Mouse (Mus musculus) MEL (cell line): ENCODE measurements around the gene Nek10. TPM values are rescaled to one million over a fixed set of nuclear protein-coding genes. Genes with fewer than 3 reads are reported as not detected.

ENCODE experiments used
- DNase-seq: peaks from one replicate; pipeline ENCODE4 v3.0.0; 2011; ENCODE audit warnings: low read depth, low spot score
- H3K27ac ChIP-seq: 2 replicates; pipeline ENCODE4 v1.5.1; 2012; ENCODE audit warnings: low read depth, mild to moderate bottlenecking, control low read depth, low read length, moderate library complexity; ENCODE audit not compliant: control insufficient read depth
- H3K27me3 ChIP-seq, 2 experiments: fragments of 150-350 bp in 1 of 2; sonication (generic) in 1 of 2; 2 replicates each; pipeline ENCODE4 v1.6.1; 2012; ENCODE audit warnings: low read length in 2 of 2, mild to moderate bottlenecking in 2 of 2, improper control_type of control experiment in 1 of 2, moderate library complexity in 1 of 2; ENCODE audit not compliant: insufficient read depth in 2 of 2, control insufficient read depth in 1 of 2
- H3K36me3 ChIP-seq, 2 experiments: 2 replicates each; pipeline ENCODE4 v1.6.1; 2012 to 2014; ENCODE audit warnings: low read length in 2 of 2, improper control_type of control experiment in 1 of 2, inconsistent platforms in 1 of 2, mild to moderate bottlenecking in 1 of 2; ENCODE audit not compliant: insufficient read depth in 2 of 2, control insufficient read depth in 1 of 2
- H3K4me1 ChIP-seq, 2 experiments: fragments of 150-350 bp in 1 of 2; sonication (generic) in 1 of 2; 2 replicates each; pipeline ENCODE4 v1.6.1; 2012; ENCODE audit warnings: low read length in 2 of 2, improper control_type of control experiment in 1 of 2, mild to moderate bottlenecking in 1 of 2; ENCODE audit not compliant: insufficient read depth in 2 of 2, control insufficient read depth in 1 of 2
- H3K4me3 ChIP-seq, 2 experiments: fragments of 150-350 bp in 1 of 2; sonication (generic) in 1 of 2; 2 replicates each; pipeline ENCODE4 v1.5.1; 2012; ENCODE audit warnings: low read depth in 2 of 2, low read length in 2 of 2, mild to moderate bottlenecking in 2 of 2, moderate library complexity in 2 of 2, control low read depth in 1 of 2, improper control_type of control experiment in 1 of 2; ENCODE audit not compliant: control insufficient read depth in 1 of 2, insufficient read depth in 1 of 2
- H3K79me2 ChIP-seq: 2 replicates; pipeline ENCODE4 v1.6.1; 2012; ENCODE audit warnings: mild to moderate bottlenecking, low read length, moderate library complexity; ENCODE audit not compliant: control insufficient read depth, poor library complexity, insufficient read depth
- H3K9ac ChIP-seq: 2 replicates; pipeline ENCODE4 v1.6.1; 2012; ENCODE audit warnings: low read depth, mild to moderate bottlenecking, control low read depth, low read length, moderate library complexity; ENCODE audit not compliant: control insufficient read depth, poor library complexity, severe bottlenecking
- H3K9me3 ChIP-seq: fragments of 150-350 bp; sonication (generic); replicated peaks from 2 replicates; pipeline ENCODE4 v1.6.1; 2012; ENCODE audit warnings: mild to moderate bottlenecking, low read length, improper control_type of control experiment, moderate library complexity; ENCODE audit not compliant: insufficient read depth
- BHLHE40 ChIP-seq: IDR thresholded peaks from 2 replicates; pipeline ENCODE4 v1.6.1; 2012; ENCODE audit warnings: low read depth, mild to moderate bottlenecking, inconsistent platforms, low read length, improper control_type of control experiment, borderline replicate concordance
- CHD1 ChIP-seq: IDR thresholded peaks from 2 replicates; pipeline ENCODE4 v1.6.1; 2012; ENCODE audit warnings: low read depth, mild to moderate bottlenecking, inconsistent platforms, low read length, improper control_type of control experiment
- CHD2 ChIP-seq: IDR thresholded peaks from 2 replicates; pipeline ENCODE4 v1.6.1; 2011; ENCODE audit warnings: low read length, improper control_type of control experiment
- E2F4 ChIP-seq: IDR thresholded peaks from 2 replicates; pipeline ENCODE4 v1.6.1; 2011; ENCODE audit warnings: low read depth, low read length, improper control_type of control experiment, borderline replicate concordance
- EP300 ChIP-seq, 2 experiments: IDR thresholded peaks; 2 replicates each; pipeline ENCODE4 v1.6.1; 2011; ENCODE audit warnings: improper control_type of control experiment in 2 of 2, low read length in 2 of 2, low read depth in 1 of 2, mild to moderate bottlenecking in 1 of 2
- ETS1 ChIP-seq: IDR thresholded peaks from 2 replicates; pipeline ENCODE4 v1.6.1; 2012; ENCODE audit warnings: low read depth, mild to moderate bottlenecking, inconsistent platforms, low read length, improper control_type of control experiment, moderate library complexity
- GABPA ChIP-seq: IDR thresholded peaks from 2 replicates; pipeline ENCODE4 v1.6.1; 2012; ENCODE audit warnings: low read depth, mild to moderate bottlenecking, inconsistent platforms, low read length, improper control_type of control experiment, moderate library complexity
- GATA1 ChIP-seq: IDR thresholded peaks from 2 replicates; pipeline ENCODE4 v1.6.1; 2011; ENCODE audit warnings: low read depth, low read length, improper control_type of control experiment
- HCFC1 ChIP-seq: IDR thresholded peaks from 2 replicates; pipeline ENCODE4 v1.6.1; 2012; ENCODE audit warnings: low read depth, mild to moderate bottlenecking, inconsistent platforms, low read length, improper control_type of control experiment, moderate library complexity
- MAFK ChIP-seq: IDR thresholded peaks from 2 replicates; pipeline ENCODE4 v1.6.1; 2011; ENCODE audit warnings: low read depth, mild to moderate bottlenecking, low read length, improper control_type of control experiment, borderline replicate concordance
- MAX ChIP-seq: IDR thresholded peaks from 2 replicates; pipeline ENCODE4 v1.6.1; 2011; ENCODE audit warnings: low read length, improper control_type of control experiment
- MAZ ChIP-seq: IDR thresholded peaks from 2 replicates; pipeline ENCODE4 v1.6.1; 2012; ENCODE audit warnings: low read depth, mild to moderate bottlenecking, inconsistent platforms, low read length, improper control_type of control experiment
- MEF2A ChIP-seq: IDR thresholded peaks from 2 replicates; pipeline ENCODE4 v1.6.1; 2014; ENCODE audit warnings: low read depth, mild to moderate bottlenecking, inconsistent platforms, low read length, improper control_type of control experiment; ENCODE audit not compliant: poor library complexity, insufficient replicate concordance, severe bottlenecking; ENCODE audit errors: extremely low read depth
- MXI1 ChIP-seq: IDR thresholded peaks from 2 replicates; pipeline ENCODE4 v1.6.1; 2011; ENCODE audit warnings: mild to moderate bottlenecking, low read depth, low read length, improper control_type of control experiment
- MYB ChIP-seq: IDR thresholded peaks from 2 replicates; pipeline ENCODE4 v1.6.1; 2011; ENCODE audit warnings: mild to moderate bottlenecking, low read depth, low read length, improper control_type of control experiment
- MYC ChIP-seq: IDR thresholded peaks from 2 replicates; pipeline ENCODE4 v1.6.1; 2011; ENCODE audit warnings: low read depth, mild to moderate bottlenecking, low read length, improper control_type of control experiment, moderate library complexity
- POLR2AphosphoS2 ChIP-seq: IDR thresholded peaks from 2 replicates; pipeline ENCODE4 v1.6.1; 2011; ENCODE audit warnings: low read length, improper control_type of control experiment
- RCOR1 ChIP-seq: IDR thresholded peaks from 2 replicates; pipeline ENCODE4 v1.6.1; 2012; ENCODE audit warnings: low read depth, mild to moderate bottlenecking, inconsistent platforms, low read length, improper control_type of control experiment
- SMC3 ChIP-seq: IDR thresholded peaks from 2 replicates; pipeline ENCODE4 v1.6.1; 2011; ENCODE audit warnings: low read depth, low read length, improper control_type of control experiment
- TAL1 ChIP-seq: IDR thresholded peaks from 2 replicates; pipeline ENCODE4 v1.6.1; 2012; ENCODE audit warnings: mild to moderate bottlenecking, inconsistent platforms, low read length, moderate library complexity, mixed read lengths
- TBP ChIP-seq: IDR thresholded peaks from 2 replicates; pipeline ENCODE4 v1.8.0; 2011; ENCODE audit warnings: low read depth, low read length, improper control_type of control experiment
- TCF12 ChIP-seq: IDR thresholded peaks from 2 replicates; pipeline ENCODE4 v1.6.1; 2014; ENCODE audit warnings: low read depth, mild to moderate bottlenecking, inconsistent platforms, low read length, improper control_type of control experiment, moderate library complexity
- USF1 ChIP-seq: IDR thresholded peaks from 2 replicates; pipeline ENCODE4 v1.6.1; 2014; ENCODE audit warnings: low read depth, mild to moderate bottlenecking, inconsistent platforms, low read length, improper control_type of control experiment, moderate library complexity
- USF2 ChIP-seq, 2 experiments: IDR thresholded peaks; 2 replicates each; pipeline ENCODE4 v1.6.1; 2011 to 2012; ENCODE audit warnings: improper control_type of control experiment in 2 of 2, low read length in 2 of 2, borderline replicate concordance in 1 of 2, inconsistent platforms in 1 of 2, low read depth in 1 of 2, mild to moderate bottlenecking in 1 of 2; ENCODE audit not compliant: insufficient read depth in 1 of 2
- ZC3H11A ChIP-seq: IDR thresholded peaks from 2 replicates; pipeline ENCODE4 v1.6.1; 2012; ENCODE audit warnings: low read depth, mild to moderate bottlenecking, inconsistent platforms, low read length, improper control_type of control experiment
- ZNF384 ChIP-seq: IDR thresholded peaks from 2 replicates; pipeline ENCODE4 v1.6.1; 2012; ENCODE audit warnings: low read depth, mild to moderate bottlenecking, inconsistent platforms, low read length, improper control_type of control experiment
- polyA plus RNA-seq, 2 experiments: library from polyadenylated mRNA; stranded (reverse) in 1 of 2; unstranded in 1 of 2; fragments of >175 nt in 1 of 2; fragments of >200 nt in 1 of 2; gene quantifications; 2 replicates each; pipeline versions ENCODE4 v1.2.1 to v1.2.4; 2012; ENCODE audit warnings: low replicate concordance in 2 of 2, low read depth in 1 of 2; ENCODE audit not compliant: insufficient read length in 2 of 2, insufficient read depth in 1 of 2, missing spikeins in 1 of 2
- total RNA-seq: library from RNA; depleted of rRNA; stranded (reverse); fragments of 300-350 nt; gene quantifications from 2 replicates; pipeline ENCODE4 v1.2.3, GENCODE M21; 2012

Gene Nek10
- total and polyA plus RNA-seq, 3 experiments: not detected

- no peak for DNase-seq
- Histone ChIP-seq H3K27me3 (no peaks in the 10 kb centered on the region), H3K4me3 (no peak overlapping the region), H3K4me1 (no peaks in the 10 kb centered on the region; a peak in 1 of 4 replicates)
- TF ChIP-seq EP300 (IDR thresholded peaks at IDR 0.05; ENCODE audit: low read depth in 1 of 2, low read length in 2 of 2): no peak
- no peak for TF ChIP-seq SMC3
- TF ChIP-seq MYC: no peak
- no peak for TF ChIP-seq MXI1
- TF ChIP-seq MAZ: no peak
- TF ChIP-seq MAFK: no peak
- no peak for TF ChIP-seq MAX
- TF ChIP-seq CHD1: no peak
- TF ChIP-seq POLR2AphosphoS2: no peak
- TF ChIP-seq USF2 (IDR thresholded peaks at IDR 0.05; ENCODE audit: borderline replicate concordance in 1 of 2, insufficient read depth in 1 of 2, low read depth in 1 of 2, low read length in 2 of 2): no peak
- no peak for TF ChIP-seq TCF12
- no peak for TF ChIP-seq MYB
- TF ChIP-seq, all 39 proteins: peak for 0
- H3K9ac ChIP-seq: no peak overlapping the region
- no peaks in the 10 kb centered on the region for H3K9me3 ChIP-seq
- H3K79me2 ChIP-seq: no peaks in the 10 kb centered on the region
- no peak overlapping the region for H3K27ac ChIP-seq
- H3K36me3 ChIP-seq: peaks cover 3 to 5% of the 10 kb centered on the region in 2 experiments; a peak in 3 of 4 replicates
These were observed 19.0 kb upstream of the Nek10 start for GRCm38 (mm10) chr14:14784223-14784622.

GRCm38 (mm10) chr14:14786979-14787378, 16.2 kb upstream of the Nek10 start:
- Histone ChIP-seq H3K9me3 (no peaks in the 10 kb centered on the region), H3K9ac (no peak overlapping the region), H3K27me3 (no peaks in the 10 kb centered on the region), H3K4me1 (no peaks in the 10 kb centered on the region; a peak in 1 of 4 replicates), H3K36me3 (peaks cover 6 to 7% of the 10 kb centered on the region in 2 experiments), H3K27ac (no peak overlapping the region), H3K79me2 (no peaks in the 10 kb centered on the region), H3K4me3 (no peak overlapping the region)
- no peak for DNase-seq
- TF ChIP-seq BHLHE40: no peak
- no peak for TF ChIP-seq RCOR1
- TF ChIP-seq ZNF384: no peak
- TF ChIP-seq POLR2AphosphoS2: no peak
- no peak for TF ChIP-seq USF1
- no peak for TF ChIP-seq HCFC1
- no peak for TF ChIP-seq GATA1
- no peak for TF ChIP-seq TAL1
- TF ChIP-seq SMC3: no peak
- TF ChIP-seq TCF12: no peak
- no peak for TF ChIP-seq CHD2
- TF ChIP-seq GABPA: no peak
- TF ChIP-seq MXI1: no peak
- no peak for TF ChIP-seq MEF2A
- TF ChIP-seq ZC3H11A: no peak
- TF ChIP-seq E2F4: no peak
- TF ChIP-seq TBP: no peak
- TF ChIP-seq ETS1: no peak
